Mouse (Mus musculus) kidney, postnatal 36 days (tissue): ENCODE measurements at regions not wholly inside any gene's neighbourhood (a gene's known extent, or its start where the extent isn't known, plus 50 kb on each side); places are given as distances from the start of the nearest gene placed in this dataset.
"Not testable (repeated sequence)": the region's sequence is repeated elsewhere in the genome, so short reads cannot be mapped to it uniquely, and the experiment has no call there.

Experiments used
- DNase-seq, 2 experiments: peaks; one replicate each; pipeline ENCODE4 v3.0.0; 2021 to 2022; ENCODE audit warnings: mixed read lengths in 2 of 2

DNA sequence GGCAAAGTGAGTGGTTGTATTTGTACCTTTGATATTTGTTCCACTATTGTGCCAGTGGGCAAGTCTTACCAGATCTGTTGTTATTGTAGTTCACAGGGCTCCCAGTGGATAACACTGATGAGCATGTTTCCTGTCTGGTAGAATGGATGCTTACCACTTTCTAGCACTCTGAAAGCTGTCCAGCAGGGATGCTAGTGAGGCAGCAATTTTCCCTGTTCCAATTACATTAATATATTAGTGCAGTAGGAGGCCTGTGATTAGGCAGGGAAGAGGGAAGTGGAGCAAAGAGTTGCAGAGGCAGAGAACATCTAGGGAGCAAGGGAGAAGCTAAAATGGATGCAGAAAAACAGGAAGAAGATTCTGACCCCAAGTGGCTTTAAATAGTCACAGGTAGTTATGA lies 348.0 kb downstream of the Adam29 start:
- peak; percentile 35 to 76 for DNase-seq

DNA sequence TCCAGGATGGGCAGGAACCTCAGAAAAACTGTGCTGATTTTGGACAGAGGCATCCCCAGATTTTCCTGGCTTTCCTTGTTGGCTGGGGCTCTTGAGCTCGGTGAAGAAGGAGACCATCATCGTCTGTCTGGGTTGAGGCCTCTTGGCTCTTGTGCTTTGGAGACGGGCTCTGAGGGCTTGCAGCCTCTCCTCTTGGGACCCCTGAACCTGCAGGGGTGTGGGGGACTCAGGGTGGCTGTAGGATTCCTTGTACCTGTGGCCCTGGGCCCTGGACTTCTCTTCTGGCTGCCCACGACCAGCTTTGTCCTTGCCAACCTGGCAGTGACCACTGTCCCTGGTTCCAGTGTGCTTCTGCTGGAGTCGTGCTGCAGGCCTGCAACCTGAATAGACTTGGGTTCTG lies 367.9 kb downstream of the Adam29 start:
- no peak for DNase-seq

DNA sequence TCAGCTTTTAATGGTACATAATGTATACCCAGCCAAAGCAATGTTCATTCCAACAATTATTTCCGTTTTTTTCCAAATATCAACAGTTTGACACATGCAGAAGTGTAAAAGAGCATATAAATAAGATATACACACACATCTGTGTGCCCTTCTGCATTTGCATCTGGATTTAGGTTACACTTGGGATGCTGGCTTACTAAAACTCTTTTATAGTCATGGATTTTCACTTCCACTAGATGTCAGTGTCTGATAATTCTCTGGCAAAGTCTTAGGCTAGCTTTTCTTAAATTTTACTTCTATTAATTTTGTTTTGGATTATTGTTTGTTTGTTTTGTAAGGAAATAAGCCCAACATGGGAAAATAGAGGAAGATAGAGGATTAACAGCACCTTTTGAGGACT lies 377.4 kb downstream of the Adam29 start:
- DNase-seq = not testable (repeated sequence)

DNA sequence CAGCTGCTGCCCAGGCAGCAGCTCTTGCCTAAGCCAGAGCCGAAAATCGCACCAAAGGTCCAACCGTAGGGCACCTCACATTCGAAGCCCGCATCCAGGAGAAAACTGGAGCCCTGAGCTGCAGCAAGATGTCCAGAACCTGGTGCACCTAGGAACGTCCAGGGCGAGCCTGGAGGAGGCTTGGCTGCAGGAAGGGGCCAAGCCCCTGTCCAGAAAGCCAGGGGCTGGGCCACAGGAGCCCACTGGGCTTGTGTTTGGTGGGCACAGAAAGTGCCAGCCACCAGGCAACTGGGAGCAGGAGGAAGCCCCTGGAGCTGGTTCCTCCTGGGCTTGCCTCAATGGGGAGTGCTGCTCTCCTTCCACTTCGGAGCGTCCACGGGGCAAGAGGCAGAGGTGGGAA lies 387.6 kb downstream of the Adam29 start:
- not testable (repeated sequence) for DNase-seq

DNA sequence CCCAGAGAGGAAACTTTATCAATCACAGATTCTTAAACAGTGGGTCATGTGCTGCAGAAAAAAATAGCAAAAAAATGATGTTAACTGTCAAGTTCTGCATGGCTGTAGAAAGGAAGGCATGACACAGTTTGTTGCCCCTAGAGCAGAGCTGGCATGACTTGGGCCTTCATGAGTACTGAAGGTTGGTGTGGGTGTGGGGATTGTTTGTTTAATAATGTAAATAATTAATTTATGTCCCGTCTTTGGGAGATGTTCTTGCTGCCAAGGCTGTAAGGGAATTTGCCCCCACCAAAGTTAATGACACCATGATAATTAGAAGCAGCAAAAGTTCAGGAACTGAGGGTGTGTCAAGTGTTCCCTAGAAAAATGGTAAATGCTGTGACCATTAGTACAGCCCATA lies 429.4 kb downstream of the Adam29 start:
- DNase-seq = peak; percentile 82 to 94

DNA sequence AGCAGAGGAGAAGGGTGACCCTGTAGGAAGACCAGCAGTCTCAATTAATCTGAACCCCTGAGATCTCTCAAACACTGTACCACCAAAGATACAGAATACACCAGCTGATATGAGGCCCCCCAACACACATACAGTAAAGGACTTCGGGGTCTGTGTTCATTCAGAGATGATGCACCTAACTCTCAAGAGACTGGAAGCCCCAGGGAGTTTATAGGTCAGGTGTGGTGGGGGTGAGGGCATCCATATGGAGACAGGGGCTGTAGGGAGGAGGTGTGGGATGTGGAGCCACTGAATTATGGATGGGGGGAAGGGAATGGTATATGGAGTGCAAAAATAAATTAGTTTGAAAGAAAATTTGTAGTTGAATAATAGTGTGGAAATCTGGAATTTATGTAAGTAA lies 429.8 kb downstream of the Adam29 start:
- DNase-seq = peak in 1 of 2 experiments; percentile 22

DNA sequence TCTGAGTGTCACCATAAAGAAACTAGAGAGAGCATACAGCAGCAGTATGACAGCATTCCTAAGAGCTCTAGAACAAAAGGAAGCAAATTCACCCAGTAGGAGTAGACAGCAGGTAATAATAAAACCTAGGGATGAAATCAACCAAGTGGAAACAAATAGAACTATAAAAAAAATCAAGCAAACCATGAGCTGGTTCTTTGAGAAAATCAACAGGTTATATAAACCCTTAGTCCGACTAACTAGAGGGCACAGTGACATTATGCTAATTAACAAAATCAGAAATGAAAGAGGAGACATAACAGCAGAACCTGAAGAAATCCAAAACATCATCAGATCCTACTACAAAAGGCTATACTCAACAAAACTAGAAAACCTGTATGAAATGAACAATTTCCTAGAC lies 434.4 kb downstream of the Adam29 start:
- no peak for DNase-seq

DNA sequence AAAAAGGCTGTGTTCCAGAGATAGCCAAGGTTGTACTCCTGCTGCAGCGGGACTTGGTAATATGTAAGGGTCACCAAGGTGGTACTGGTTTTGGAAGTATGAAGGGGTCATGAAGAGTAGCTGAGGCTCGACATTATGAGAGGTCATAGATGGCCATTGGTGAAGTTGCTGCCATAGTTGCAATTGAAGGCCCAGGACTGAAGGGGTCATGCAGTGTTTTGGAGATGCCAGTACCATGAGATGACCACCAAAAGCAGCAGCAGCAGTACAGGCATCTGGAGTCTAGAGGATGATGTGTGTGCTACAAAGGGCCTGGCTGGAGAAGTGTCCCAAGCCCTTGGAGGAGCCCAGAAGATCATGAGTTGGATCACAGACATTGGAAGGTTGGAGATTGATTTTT lies 440.0 kb downstream of the Adam29 start:
- DNase-seq = not testable (repeated sequence)

DNA sequence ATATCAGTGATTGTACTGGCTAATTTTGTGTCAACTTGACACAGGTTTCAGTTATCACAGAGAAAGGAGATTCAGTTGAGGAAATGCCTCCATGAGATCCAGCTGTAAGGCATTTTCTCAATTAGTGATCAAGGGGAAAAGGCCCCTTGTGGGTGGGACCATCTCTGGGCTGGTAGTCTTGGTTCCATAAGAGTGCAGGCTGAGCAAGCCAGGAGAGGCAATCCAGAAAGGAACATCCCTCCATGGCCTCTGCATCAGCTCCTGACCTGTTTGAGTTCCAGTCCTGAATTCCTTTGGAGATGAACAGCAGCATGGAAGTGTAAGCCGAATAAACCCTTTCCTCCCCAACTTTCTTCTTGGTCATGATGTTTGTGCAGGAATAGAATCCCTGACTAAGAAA lies 440.8 kb downstream of the Adam29 start:
- DNase-seq = not testable (repeated sequence)

DNA sequence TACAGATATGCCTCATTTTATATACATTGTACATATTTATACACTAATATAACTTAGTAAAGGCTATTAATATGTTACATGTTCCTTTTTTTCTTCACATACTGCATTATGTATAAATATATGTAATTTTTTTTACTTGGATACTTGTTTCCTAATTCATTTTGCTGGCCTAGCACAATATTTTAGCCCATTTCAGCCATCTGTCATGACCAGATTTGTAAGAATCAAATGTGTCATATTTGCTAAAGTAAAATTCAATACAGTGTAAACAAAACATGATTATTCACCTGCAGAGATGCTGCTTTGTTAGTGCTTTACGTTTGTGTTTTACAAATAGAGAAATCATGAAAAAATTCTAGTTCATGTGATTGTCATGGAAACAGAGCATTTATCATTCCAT lies 441.3 kb downstream of the Adam29 start:
- no peak for DNase-seq

DNA sequence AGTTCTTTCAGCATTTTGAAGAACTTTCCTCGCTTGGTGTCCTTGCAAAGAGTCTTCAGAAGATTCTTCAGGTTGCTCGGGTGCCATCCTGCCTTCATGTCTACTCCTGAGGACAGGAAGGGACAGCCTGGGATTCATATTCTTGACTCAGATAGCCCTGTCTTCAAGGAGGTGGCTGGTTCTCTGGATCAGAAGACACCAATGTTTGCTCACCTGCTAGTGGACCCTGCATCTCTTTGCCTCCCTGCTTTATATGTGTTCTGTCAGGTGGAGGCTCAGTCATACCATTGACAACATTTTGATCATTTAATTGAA lies 441.9 kb downstream of the Adam29 start:
- DNase-seq = no peak

DNA sequence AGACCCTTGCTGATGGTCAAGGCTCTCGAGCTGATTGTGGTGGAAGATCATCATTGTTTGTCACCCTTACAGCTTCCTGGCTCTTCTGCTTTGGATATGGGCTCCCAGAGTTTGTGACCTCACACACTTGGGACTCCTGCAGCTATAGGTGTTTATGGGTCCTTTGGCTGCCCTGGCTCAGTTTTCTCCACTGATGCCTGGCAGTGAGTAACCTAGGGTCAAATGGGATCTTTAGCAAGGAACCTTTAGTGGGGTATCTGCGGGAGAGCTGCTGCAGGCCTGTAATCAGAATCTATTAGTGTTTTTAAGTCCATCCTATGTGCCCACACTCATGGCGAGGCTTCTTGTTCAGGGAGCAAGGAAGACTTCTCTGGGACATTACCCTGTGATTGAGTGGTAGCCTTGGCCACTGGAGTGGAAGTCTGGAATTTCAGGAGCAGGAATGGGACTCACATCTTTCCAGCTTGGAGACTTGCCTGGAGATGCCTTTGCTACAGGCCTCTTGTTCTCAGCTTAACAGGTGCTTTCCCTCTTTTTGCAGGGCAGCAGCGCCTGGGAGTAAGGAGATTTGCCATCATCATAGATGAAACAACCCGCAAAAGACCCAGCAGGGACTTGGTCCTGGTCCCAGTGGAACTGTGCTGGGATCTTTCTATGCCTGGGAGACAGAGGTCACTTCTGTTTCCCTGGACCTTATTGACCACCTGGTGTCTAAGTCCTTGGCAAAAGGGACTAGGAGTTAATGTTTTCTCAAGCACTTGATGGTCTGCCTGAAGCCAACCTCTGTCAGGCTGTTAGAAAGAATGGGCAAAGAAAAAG lies 442.5 kb downstream of the Adam29 start:
- peak; percentile 76 to 94 for DNase-seq

DNA sequence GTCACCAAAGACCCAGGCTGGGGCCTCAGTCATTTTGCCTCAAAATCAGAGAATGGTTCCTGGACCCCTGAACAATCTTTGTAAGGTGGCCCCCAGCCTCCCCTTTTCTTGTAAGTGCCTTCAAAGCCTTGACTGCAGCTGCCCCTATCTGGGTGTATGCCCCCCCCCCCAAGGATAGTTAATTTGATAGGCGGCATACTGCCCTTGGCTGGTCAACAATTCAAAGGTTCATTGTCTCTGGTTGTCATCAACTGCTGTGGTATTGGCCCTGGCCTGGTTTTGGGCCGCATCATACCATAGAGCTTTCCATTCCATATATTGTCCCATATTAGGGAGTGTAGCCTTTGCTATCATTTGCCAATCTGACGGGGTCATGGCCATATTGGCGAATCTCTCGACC lies 446.0 kb downstream of the Adam29 start:
- not testable (repeated sequence) for DNase-seq

DNA sequence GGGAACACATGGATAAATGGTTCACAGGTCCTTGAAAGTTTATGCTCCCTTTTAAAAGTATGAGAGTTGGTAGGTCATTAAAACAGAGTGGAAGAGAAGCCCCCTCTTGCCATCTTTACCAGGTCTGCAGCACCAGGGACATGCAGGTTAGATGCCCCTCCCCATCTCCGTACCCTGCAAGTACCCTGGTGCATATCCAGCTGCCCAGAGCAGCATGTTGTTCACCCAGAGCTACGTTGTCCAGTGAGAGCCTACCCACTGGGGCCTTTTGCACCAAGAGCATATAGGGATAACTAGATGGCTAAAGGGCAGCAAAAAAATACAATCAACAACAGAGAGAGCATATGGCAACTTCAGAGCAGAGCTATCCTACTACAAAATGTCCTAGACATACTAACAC lies 449.3 kb downstream of the Adam29 start:
- no peak for DNase-seq
